In the genomic region with DNA sequence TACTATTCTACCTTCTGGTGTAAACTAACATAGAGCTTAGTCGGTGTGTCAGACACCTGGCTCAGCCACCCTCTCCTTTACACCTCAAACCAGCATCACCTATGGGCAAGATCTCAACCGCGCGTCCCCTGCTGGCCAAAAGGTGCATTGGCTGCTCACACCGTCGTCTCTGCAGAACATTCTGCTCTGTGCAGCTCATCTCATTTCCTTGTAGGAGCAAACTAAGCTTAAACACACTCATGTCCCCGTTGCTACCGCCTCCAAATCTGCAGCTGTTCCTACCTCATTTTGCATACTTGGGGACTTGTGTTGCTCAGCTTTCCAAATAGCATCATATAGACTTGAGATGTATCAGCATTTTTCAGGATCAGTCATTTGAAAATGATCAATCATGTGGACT, we compare ENCODE assay signal across 10 mouse cellular contexts. TPM values are rescaled to one million over a fixed set of nuclear protein-coding genes. Genes with fewer than 3 reads are reported as not detected.
DNase-seq lines count a peak whose midpoint lies in the region; ATAC-seq and TF ChIP-seq lines count a peak whose summit lies in the region.
"Had no signal": no experiment of that assay in that cellular context is flagged by ENCODE, and none has a peak within 500 bp of the region (broad histone marks: within the 10 kb centered on the region; RNA-seq: fewer than 3 reads in every experiment).

No protein-coding gene starts in this region.

- no peak overlapping the region for H3K9ac ChIP-seq in heart, adult 2 months (ENCODE audit: low read depth, low read length)
- H3K9ac ChIP-seq in embryonic facial prominence, embryonic 11.5 days (replicated peaks; ENCODE audit: low read length) = no peak overlapping the region
- H3K9ac ChIP-seq in liver, embryonic 11.5 days (ENCODE audit: low read depth, low read length) = no peak overlapping the region
- no peak overlapping the region for H3K9ac ChIP-seq in midbrain, embryonic 11.5 days (ENCODE audit: low read length)
- H3K9ac ChIP-seq: embryonic facial prominence, embryonic 12.5 days; limb, embryonic 12.5 days had no signal

- no peak overlapping the region for H3K4me2 ChIP-seq in embryonic facial prominence, embryonic 11.5 days (ENCODE audit: low read depth, low read length)
- H3K4me2 ChIP-seq in liver, embryonic 11.5 days = no peak overlapping the region
- no peak overlapping the region for H3K4me2 ChIP-seq in midbrain, embryonic 11.5 days
- H3K4me2 ChIP-seq: embryonic facial prominence, embryonic 12.5 days; limb, embryonic 12.5 days had no signal

- no peak for ATAC-seq in embryonic facial prominence, embryonic 11.5 days (replicated peaks; ENCODE audit: insufficient number of reproducible peaks, low FRiP score, low TSS enrichment, low read depth)
- ATAC-seq in liver, embryonic 11.5 days (replicated peaks; ENCODE audit: low FRiP score) = 0 out of 2 replicates have a peak, but pooled peaks have one; percentile 40
- no peak; the same call in 1 of the 2 replicates for ATAC-seq in midbrain, embryonic 11.5 days (ENCODE audit: low FRiP score)

- 20% methylated on average over 8 of the region's 8 CpGs for WGBS in heart, adult 2 months
- 34% methylated on average over 8 of the region's 8 CpGs for WGBS in thymus, adult 2 months
- WGBS in embryonic facial prominence, embryonic 11.5 days = 15% methylated on average over 8 of the region's 8 CpGs
- 23% methylated on average over 8 of the region's 8 CpGs for WGBS in liver, embryonic 11.5 days
- 21% methylated on average over 8 of the region's 8 CpGs for WGBS in midbrain, embryonic 11.5 days

- no peaks in the 10 kb centered on the region for H3K27me3 ChIP-seq in heart, adult 2 months (ENCODE audit: control insufficient read depth, insufficient read depth, low read length)
- no peaks in the 10 kb centered on the region for H3K27me3 ChIP-seq in thymus, adult 2 months (ENCODE audit: control insufficient read depth, insufficient read depth, low read length)
- H3K27me3 ChIP-seq in embryonic facial prominence, embryonic 11.5 days (ENCODE audit: control insufficient read depth, insufficient read depth, low read length) = no peaks in the 10 kb centered on the region
- no peaks in the 10 kb centered on the region for H3K27me3 ChIP-seq in liver, embryonic 11.5 days (replicated peaks; ENCODE audit: control insufficient read depth, insufficient read depth, low read length)
- no peaks in the 10 kb centered on the region for H3K27me3 ChIP-seq in midbrain, embryonic 11.5 days (ENCODE audit: control insufficient read depth, insufficient read depth, low read length)
- H3K27me3 ChIP-seq: embryonic facial prominence, embryonic 12.5 days; limb, embryonic 12.5 days had no signal

- no peak for DNase-seq in heart, adult 2 months
- DNase-seq in heart, adult 8-10 months (ENCODE audit: low spot score) = no peak
- DNase-seq in thymus, adult 2 months = peak; percentile 43
- no peak for DNase-seq in thymus, adult 18-20 months
- DNase-seq in embryonic facial prominence, embryonic 11.5 days (ENCODE audit: low spot score) = peak; percentile 32
- no peak for DNase-seq in liver, embryonic 11.5 days (ENCODE audit: low spot score)
- peak; percentile 54 for DNase-seq in testis, postnatal 10 days (ENCODE audit: low spot score)
- no peak for DNase-seq in midbrain, embryonic 11.5 days (ENCODE audit: low spot score, missing footprints)

- TF ChIP-seq POLR2A in heart, adult 2 months (IDR thresholded peaks at IDR 0.05; ENCODE audit: insufficient read depth, low read depth, low read length) = no peak
- TF ChIP-seq POLR2A in thymus, adult 2 months (IDR thresholded peaks at IDR 0.05; ENCODE audit: control insufficient read depth, extremely low read depth, insufficient read depth, low read length, poor library complexity) = no peak

- H3K9me3 ChIP-seq in embryonic facial prominence, embryonic 11.5 days (replicated peaks; ENCODE audit: control insufficient read depth, low read length) = no peaks in the 10 kb centered on the region
- no peaks in the 10 kb centered on the region for H3K9me3 ChIP-seq in liver, embryonic 11.5 days (ENCODE audit: control insufficient read depth, low read length)
- H3K9me3 ChIP-seq in midbrain, embryonic 11.5 days (ENCODE audit: control insufficient read depth, low read length) = no peaks in the 10 kb centered on the region
- H3K9me3 ChIP-seq: embryonic facial prominence, embryonic 12.5 days; limb, embryonic 12.5 days had no signal

- intact Hi-C loops in heart, adult 2 months (cut with DNase I) = no loop called here

- H3K36me3 ChIP-seq in heart, adult 2 months (ENCODE audit: control insufficient read depth, insufficient read depth, low read length) = no peaks in the 10 kb centered on the region
- H3K36me3 ChIP-seq in thymus, adult 2 months (ENCODE audit: control insufficient read depth, insufficient read depth, low read length) = no peaks in the 10 kb centered on the region
- H3K36me3 ChIP-seq in embryonic facial prominence, embryonic 11.5 days (replicated peaks; ENCODE audit: control insufficient read depth, insufficient read depth, low read depth, low read length) = no peaks in the 10 kb centered on the region; the same call in 1 of the 2 replicates
- peaks cover 12% of the 10 kb centered on the region; the same call in 1 of the 2 replicates for H3K36me3 ChIP-seq in liver, embryonic 11.5 days (ENCODE audit: control insufficient read depth, insufficient read depth, low read length)
- peaks cover 2% of the 10 kb centered on the region; the same call in 1 of the 2 replicates for H3K36me3 ChIP-seq in midbrain, embryonic 11.5 days (ENCODE audit: control insufficient read depth, insufficient read depth, low read length)

- TF ChIP-seq EP300 in heart, adult 2 months (IDR thresholded peaks at IDR 0.05; ENCODE audit: insufficient read depth, low read depth, low read length) = no peak

- H3K4me3 ChIP-seq in heart, adult 2 months = no peak overlapping the region
- H3K4me3 ChIP-seq in thymus, adult 2 months (ENCODE audit: control insufficient read depth, insufficient read depth, low read length) = no peak overlapping the region
- H3K4me3 ChIP-seq in embryonic facial prominence, embryonic 11.5 days (ENCODE audit: low read depth, low read length) = no peak overlapping the region
- H3K4me3 ChIP-seq in liver, embryonic 11.5 days (ENCODE audit: low read depth, low read length) = no peak overlapping the region
- H3K4me3 ChIP-seq in midbrain, embryonic 11.5 days (ENCODE audit: low read depth, low read length) = no peak overlapping the region
- H3K4me3 ChIP-seq: embryonic facial prominence, embryonic 12.5 days; limb, embryonic 12.5 days had no signal

- H3K79me2 ChIP-seq in heart, adult 2 months (replicated peaks; ENCODE audit: control insufficient read depth, insufficient read depth, low read length) = no peaks in the 10 kb centered on the region

- TF ChIP-seq CTCF in heart, adult 2 months (IDR thresholded peaks at IDR 0.05) = peak; percentile 71
- peak; percentile 90 for TF ChIP-seq CTCF in thymus, adult 2 months (IDR thresholded peaks at IDR 0.05; ENCODE audit: borderline replicate concordance, control insufficient read depth, extremely low read depth, insufficient read depth, low read length, poor library complexity)

- no peaks in the 10 kb centered on the region for H3K4me1 ChIP-seq in heart, adult 2 months (ENCODE audit: control insufficient read depth, insufficient read depth, low read length)
- no peaks in the 10 kb centered on the region for H3K4me1 ChIP-seq in thymus, adult 2 months (replicated peaks; ENCODE audit: control insufficient read depth, insufficient read depth, low read length)
- H3K4me1 ChIP-seq in embryonic facial prominence, embryonic 11.5 days (ENCODE audit: control insufficient read depth, insufficient read depth, low read length) = no peaks in the 10 kb centered on the region
- H3K4me1 ChIP-seq in liver, embryonic 11.5 days (replicated peaks; ENCODE audit: control insufficient read depth, insufficient read depth, low read length) = no peaks in the 10 kb centered on the region
- no peaks in the 10 kb centered on the region for H3K4me1 ChIP-seq in midbrain, embryonic 11.5 days (ENCODE audit: control insufficient read depth, insufficient read depth, low read length)
- H3K4me1 ChIP-seq: embryonic facial prominence, embryonic 12.5 days; limb, embryonic 12.5 days had no signal

- H3K27ac ChIP-seq in heart, adult 2 months = no peak overlapping the region
- H3K27ac ChIP-seq in thymus, adult 2 months (ENCODE audit: control insufficient read depth, insufficient read depth, low read length) = no peak overlapping the region
- no peak overlapping the region for H3K27ac ChIP-seq in embryonic facial prominence, embryonic 11.5 days (replicated peaks; ENCODE audit: low read depth, low read length)
- H3K27ac ChIP-seq in liver, embryonic 11.5 days (ENCODE audit: low read depth, low read length) = no peak overlapping the region
- H3K27ac ChIP-seq in midbrain, embryonic 11.5 days (ENCODE audit: low read depth, low read length) = no peak overlapping the region
- H3K27ac ChIP-seq: embryonic facial prominence, embryonic 12.5 days; limb, embryonic 12.5 days had no signal

RNA-seq across cellular contexts. Expression of a gene that starts 14.7 kb away (rescaled TPM):
- 10 to 100 TPM; 30.7 to 35.3 TPM for total RNA-seq in heart, adult 2 months (2021)
- 49.1 and 54.5 TPM in 2 replicates for polyA plus RNA-seq in heart, adult 2 months (2012; rRNA removed)
- 10 to 100 TPM; 34.4 to 43.4 (median 38.5) TPM for total RNA-seq in heart, adult 8-10 months (2022)
- 12.4 and 13.7 TPM in 2 replicates for polyA plus RNA-seq in thymus, adult 2 months (2012; rRNA removed)
- polyA plus RNA-seq in embryonic facial prominence, embryonic 11.5 days (2014; fragmentation: Nextera tagmentation; extraction: Ambion mirVana) = 46.7 and 49.6 TPM in 2 replicates
- 103 and 108 TPM in 2 replicates for polyA plus RNA-seq in liver, embryonic 11.5 days (2014; fragmentation: Nextera tagmentation; extraction: Ambion mirVana)
- polyA plus RNA-seq in midbrain, embryonic 11.5 days (2014; fragmentation: Nextera tagmentation; extraction: Ambion mirVana) = 29.1 and 29.6 TPM in 2 replicates

RNA-seq across cellular contexts. Expression of a gene that starts 23.2 kb away (rescaled TPM):
- 10 to 100 TPM in 1 of 2 experiments, 1 to 10 TPM in 1; 8.1 to 10.6 TPM for total RNA-seq in heart, adult 2 months (2021)
- 5.3 and 8.2 TPM in 2 replicates for polyA plus RNA-seq in heart, adult 2 months (2012; rRNA removed)
- total RNA-seq in heart, adult 8-10 months (2022) = 10 to 100 TPM in 1 of 4 experiments, 1 to 10 TPM in 3; 6.2 to 10.6 (median 6.8) TPM
- 3.4 and 4.9 TPM in 2 replicates for polyA plus RNA-seq in thymus, adult 2 months (2012; rRNA removed)
- polyA plus RNA-seq in embryonic facial prominence, embryonic 11.5 days (2014; fragmentation: Nextera tagmentation; extraction: Ambion mirVana) = 28.8 and 33.0 TPM in 2 replicates
- 10.1 and 11.6 TPM in 2 replicates for polyA plus RNA-seq in liver, embryonic 11.5 days (2014; fragmentation: Nextera tagmentation; extraction: Ambion mirVana)
- 28.2 and 28.6 TPM in 2 replicates for polyA plus RNA-seq in midbrain, embryonic 11.5 days (2014; fragmentation: Nextera tagmentation; extraction: Ambion mirVana)

Comparison
In these comparisons a context has a peak if more than half of its experiments do, and no peak if none do; other contexts are left out.
1. DNase-seq: peak in thymus, adult 2 months (single experiment), embryonic facial prominence, embryonic 11.5 days (single experiment) and testis, postnatal 10 days (single experiment); none in heart, adult 2 months (0 of 2), heart, adult 8-10 months (single experiment), thymus, adult 18-20 months (0 of 2), liver, embryonic 11.5 days (single experiment) and midbrain, embryonic 11.5 days (single experiment).